Mouse (Mus musculus) right cerebral cortex, adult 18-20 months (tissue): ENCODE results near the gene Mapk1ip1.

Source experiments
- DNase-seq: peaks from one replicate; pipeline ENCODE4 v3.0.0; 2022; ENCODE audit warnings: mixed read lengths

Mapk1ip1 gene

DNA sequence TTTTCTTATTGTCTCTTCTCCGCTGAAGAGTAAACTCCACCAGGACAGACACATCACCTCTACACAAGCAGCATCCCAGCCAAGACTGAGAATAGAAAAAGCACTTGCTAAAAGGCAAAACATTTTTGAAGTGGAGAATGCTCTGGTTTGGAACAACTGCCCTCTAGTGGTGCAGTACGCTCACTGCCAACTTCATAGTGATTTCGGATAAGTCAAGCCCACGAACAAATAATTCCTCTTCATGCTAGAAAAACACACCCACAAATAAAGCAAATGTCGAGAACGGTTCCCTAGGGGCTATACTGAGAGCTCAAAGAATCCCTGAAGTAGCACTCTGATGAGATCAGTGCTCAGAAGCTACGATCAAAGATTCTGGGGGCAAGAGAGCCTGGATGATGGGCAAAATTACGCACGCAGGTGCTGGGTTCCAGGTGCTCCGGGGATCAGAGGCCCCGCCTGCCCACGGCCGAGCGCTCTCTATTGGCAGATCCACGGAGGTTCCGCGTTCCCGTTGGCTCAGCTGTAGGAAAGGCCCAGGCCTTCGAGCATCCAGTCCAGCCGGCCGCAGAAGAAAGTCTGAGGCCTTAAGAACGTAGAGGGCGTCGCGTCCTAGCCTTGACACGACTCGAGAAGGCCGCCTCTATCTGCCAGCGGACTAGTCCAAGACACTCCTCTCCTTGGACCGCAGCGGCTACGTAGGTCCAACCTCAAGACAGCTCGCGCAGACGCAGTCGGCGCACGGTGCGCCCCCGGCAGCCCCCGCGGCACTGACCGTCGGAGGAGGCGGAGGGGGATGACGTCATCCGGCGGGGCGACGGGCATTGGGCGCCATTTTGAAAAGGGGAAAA, at the start of gene Mapk1ip1, which contains the start of gene Ppp2r2d:
Gene Mapk1ip1, minus strand, starts transcription at position 730 of the 848 bp plus-strand sequence.
Gene Ppp2r2d, plus strand, starts transcription at position 536 of the 848 bp plus-strand sequence.
- DNase-seq, result peak; percentile 95

- DNase-seq, result no peak
These were observed 39.6 kb upstream of the Mapk1ip1 start for GRCm38 (mm10) chr7:138885365-138886289.

GRCm38 (mm10) chr7:138883724-138884123, 37.7 kb upstream of the Mapk1ip1 start:
- no peak for DNase-seq

- no peak for DNase-seq
These were observed 29.0 kb upstream of the Mapk1ip1 start for GRCm38 (mm10) chr7:138875031-138875430.

GRCm38 (mm10) chr7:138872956-138873355, 26.9 kb upstream of the Mapk1ip1 start:
- DNase-seq, result no peak

GRCm38 (mm10) chr7:138868316-138868715, 22.2 kb upstream of the Mapk1ip1 start:
- no peak for DNase-seq

DNA sequence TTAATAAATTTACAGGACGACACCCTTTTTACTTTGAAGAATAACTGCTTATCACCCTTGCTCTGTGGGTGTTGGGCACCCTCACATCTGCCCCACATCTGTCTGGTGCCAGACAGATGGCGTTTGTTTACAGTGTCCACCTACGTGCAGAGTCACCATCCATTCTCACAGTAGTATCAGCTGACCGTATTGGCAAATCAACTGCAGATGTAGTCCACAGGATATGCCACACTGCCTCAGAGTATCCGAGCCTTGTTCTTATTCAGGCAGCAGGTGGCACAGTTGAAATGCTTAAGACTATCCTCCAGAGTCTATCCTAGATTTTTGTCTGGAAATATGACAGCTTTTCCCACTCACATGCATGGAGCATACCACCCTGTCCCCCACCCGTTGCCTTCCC, 21.2 kb upstream of the Mapk1ip1 start:
- no peak for DNase-seq

DNA sequence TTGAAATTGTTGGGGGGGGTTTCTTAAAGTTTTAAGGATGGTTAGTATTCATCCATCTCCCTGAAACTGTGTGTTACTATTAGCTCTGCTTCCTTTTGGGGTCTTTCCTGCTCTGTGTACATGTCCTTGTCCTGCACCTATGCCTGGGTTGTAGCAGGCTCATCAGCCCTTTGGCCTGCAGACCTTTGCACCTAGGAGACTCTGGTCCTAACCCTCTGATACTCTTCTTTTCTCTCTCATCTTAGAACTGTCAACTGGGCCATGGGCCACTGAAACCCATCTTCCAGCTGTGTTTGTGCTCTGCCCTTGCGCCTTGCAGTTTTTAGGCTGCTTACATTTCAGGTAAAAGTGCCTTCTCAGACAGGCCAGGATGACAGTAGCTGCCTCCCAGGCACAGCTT, 18.7 kb upstream of the Mapk1ip1 start:
- DNase-seq, result no peak

- no peak for DNase-seq
These were observed 18.0 kb upstream of the Mapk1ip1 start for GRCm38 (mm10) chr7:138863950-138864572.

GRCm38 (mm10) chr7:138856670-138857069, 10.6 kb upstream of the Mapk1ip1 start:
- DNase-seq, result no peak

DNA sequence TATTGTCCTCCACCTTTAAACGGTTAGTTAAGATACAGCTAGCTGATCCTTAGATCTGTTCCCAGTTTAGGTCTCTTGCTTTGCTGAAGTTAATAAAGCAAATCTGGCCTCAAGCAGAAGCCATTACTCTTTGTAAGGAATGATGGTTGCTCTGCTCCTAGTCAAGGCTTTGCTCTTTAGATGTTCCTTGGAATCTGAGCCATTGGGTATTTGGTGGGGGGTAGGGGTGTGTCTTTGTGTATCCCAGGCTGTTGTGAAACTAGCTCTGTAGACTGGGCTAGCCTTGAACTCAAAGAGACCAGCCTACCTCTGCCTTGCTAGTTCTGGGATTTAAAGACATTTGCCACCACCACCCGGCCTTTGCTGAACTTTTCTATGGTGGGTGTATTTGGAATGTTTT, 8.1 kb upstream of the Mapk1ip1 start:
- DNase-seq, result no peak

DNA sequence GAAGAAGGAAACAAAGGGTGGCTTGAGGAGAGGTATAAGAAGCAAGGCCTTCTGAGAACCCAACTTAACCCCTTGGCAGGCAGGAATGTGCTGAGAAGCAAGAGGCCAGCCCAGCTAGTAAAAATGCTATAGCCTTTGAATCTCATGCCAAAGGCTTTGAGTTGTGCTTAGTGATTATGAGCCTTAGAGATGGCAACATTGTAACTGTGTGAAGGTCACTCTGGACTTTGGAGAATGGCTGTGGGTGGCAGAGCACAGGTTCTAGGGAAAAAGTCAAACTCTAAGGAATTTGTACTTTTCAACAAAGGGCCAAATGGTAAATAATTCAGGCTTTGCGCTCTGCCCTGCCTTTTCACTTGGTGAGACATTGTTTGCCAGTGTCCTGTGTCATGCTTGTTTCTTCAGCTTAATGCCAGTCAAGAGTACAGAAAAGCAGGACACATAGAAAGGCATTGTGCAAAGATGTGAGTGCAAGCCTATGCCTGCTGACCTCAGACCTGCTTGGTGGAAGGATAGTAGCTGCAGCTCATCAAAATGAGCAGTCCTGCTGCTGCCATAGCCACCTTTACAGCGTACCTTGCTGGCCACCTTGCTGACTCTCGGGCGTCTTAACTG, 7.5 kb upstream of the Mapk1ip1 start:
- no peak for DNase-seq

GRCm38 (mm10) chr7:138850083-138850482, 4.0 kb upstream of the Mapk1ip1 start:
- DNase-seq, result no peak

DNA sequence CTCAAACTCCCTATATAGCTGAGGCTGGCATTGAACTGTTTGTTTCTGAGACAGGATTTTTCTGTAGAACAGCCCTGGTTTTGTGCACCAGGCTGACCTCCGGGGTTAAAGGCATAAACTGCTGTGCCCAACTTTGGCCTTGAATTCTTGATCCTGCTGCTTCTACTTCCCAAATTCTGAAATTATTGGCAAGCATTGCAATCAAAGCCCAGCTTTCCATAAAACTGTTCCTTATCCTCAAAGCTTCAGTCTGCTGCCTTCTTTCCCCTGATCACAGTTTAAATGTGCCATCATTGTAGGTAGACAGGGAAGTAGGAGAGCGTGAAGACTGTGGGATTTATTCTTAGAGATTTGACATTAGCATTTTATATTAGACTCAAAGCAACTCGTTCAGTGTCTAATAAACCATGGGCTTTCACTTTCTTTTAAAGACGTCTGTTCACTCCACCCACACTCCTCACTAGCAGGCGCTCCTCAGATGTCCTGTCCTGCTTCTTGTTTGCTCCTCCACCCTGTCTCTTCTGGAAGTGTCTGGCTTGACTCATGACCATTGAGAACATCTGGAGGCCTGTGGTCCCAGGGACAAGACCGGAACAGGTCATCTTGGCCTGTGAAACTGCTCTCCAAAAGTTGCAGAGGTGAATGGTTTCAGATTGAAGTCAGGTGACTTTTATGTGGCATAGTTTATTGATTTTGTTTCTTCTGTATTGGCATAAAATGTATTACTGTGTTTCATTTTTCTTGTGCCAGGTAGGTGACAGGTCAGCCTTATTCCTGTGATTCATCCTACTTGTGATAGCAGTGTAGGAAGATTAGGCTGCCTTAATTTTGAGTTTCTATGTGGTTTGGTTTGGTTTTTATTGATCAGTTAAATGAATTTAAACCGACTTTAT, 2.2 kb upstream of the Mapk1ip1 start:
- DNase-seq, result no peak

DNA sequence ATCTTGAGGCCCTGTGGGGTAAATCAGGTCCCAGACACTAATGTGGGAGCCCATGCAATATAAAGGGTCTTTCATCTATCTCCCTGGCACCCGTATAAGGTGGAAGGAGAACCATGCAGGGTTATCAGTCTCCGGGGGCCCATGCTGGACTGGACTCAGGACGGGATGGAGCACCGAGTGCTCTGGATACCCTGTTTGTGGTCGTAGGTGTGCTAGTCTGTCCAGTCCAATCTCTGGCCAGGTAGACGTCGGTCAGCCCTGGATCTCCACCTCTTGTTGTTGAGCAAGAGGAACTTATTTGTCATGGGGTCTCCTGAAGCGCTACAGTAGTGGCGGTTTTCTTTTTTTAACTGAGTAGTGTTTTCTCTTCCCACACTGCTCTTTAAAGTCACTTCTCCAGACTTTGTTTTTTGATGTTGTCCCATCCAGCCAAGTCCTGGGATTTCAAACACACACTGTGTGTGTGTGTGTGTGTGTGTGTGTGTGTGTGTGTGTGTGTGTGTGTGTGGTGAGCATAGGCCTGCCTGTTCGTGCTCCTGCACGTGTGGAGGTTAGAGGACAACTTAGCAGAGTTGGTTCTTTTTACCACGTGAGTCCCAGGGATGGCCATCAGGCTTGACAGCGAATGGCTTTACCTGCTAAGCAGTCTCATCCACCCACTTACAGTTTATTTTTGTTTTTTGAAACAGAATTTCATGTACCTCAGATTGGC, 1.4 kb upstream of the Mapk1ip1 start:
- no peak for DNase-seq

GRCm38 (mm10) chr7:138846502-138846991, 474 bp upstream of the Mapk1ip1 start:
- no peak for DNase-seq

DNA sequence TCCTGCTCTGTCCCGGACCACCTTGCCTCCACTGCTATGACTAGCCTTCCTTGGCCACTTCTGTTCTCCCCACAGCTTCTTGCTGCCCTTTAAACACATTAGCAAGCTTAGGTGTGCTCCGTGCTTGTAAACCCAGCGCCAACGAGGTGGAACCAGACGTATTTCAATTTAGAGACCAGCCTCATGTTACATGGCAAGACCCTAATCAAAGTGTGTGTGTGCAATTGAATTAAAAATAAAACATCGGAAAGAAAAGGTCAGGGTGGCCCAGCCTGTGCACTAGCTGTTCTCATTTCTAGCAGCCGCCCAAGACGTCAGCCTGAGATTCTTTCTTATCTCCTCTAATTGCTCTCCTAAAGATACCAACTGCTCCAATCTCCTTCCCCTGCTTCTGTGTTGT, 962 bp downstream of the Mapk1ip1 start:
- DNase-seq, result no peak

GRCm38 (mm10) chr7:138843421-138843820, 2.7 kb downstream of the Mapk1ip1 start:
- no peak for DNase-seq

DNA sequence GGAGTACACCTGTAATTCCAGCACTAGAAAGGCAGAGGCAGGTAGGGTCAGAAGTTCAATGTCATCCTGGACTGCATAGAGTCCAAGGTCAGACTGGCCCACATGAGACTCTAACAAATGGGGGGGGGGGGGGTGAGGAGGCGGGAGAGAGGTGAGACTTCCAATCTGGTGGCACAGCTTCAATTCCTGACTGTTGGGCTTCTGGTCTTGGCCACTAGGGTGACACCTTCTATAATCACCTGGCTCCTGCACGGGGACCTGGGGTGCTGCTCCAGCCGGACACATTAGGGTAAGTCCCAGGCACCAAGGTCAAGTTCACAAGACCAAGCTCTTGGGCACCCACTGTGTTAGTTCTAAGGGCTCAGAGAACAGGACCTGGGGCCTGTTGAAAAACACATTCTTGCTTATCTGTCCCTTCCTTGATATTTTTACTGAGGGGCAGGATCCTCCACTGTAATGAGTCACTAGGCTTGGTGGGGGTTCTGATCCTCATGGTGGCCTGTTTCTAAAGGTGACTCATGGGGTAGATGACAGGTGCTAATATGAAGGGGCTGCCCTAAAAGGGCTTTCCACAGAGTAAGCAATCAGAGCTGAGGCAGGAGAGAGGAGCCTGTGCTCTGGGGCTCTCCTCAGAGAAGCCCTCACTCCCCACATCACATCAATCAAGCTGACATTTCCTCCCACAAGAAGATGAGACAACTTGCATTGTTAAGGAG, 4.5 kb downstream of the Mapk1ip1 start:
- no peak for DNase-seq

DNA sequence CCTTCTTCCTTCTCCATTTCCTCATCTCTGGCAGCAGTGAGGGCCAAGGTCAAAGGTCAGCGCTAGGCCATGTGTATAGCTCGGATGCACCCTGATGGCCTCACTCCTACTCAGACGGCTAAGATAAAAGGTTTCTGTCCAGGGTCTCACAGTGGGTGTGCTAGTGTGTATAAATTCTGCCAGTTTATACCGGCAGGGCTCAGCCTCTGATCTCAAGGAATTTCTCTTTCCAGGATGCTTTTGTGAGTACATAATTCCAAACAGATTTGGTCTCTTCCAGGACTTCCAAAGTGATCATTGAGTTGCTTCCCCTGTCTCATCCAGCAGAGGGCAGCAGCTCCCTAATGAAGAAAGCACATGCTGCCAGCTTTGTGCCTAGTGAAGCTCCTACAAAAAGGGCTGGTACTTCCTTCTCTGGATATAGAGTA, 5.5 kb downstream of the Mapk1ip1 start:
- peak; percentile 82 for DNase-seq
